Mouse (Mus musculus): ENCODE results near the gene Mcf2l. TPM values are rescaled to one million over a fixed set of nuclear protein-coding genes. Genes with fewer than 3 reads are reported as not detected.

The Mcf2l gene
- 0.69 TPM for polyA plus RNA-seq (2017; shearing (Covaris generic))

DNA sequence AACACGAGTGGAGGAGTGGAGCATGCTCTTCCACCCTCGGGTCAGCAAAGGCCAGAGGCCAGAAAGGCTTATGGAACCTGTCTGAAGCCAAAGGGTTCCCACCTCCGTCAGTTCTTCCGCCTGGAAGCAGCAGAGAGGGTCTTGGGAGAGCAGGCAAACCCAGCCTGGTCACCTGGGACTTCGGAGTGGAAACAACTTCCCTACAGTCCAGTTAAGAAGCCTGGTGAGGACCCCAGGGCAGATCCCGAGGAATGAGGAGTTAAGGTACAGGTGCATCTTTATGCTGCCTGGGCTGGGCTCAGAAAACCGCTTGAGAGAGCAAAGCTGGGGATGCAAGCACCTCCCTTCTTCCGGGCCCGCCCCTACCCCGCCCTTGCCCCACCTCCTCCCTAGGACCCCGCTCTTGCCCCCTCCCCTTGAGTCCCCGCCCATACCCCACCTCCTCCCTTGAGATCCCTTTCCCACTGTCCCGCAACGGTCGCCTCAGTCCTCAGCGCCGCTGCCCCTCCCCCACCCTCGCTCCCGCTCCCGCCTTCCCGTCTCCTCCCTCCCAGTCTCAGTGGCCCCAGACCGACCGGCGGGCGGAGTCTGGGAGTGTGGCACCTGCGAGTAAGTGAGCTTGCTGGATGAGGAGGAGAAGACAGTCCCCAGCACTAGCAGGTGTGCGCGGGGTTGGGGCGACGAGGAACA lies at the start of gene Mcf2l:
Gene Mcf2l, plus strand, starts transcription at position 450 of the 690 bp plus-strand sequence.

DNA sequence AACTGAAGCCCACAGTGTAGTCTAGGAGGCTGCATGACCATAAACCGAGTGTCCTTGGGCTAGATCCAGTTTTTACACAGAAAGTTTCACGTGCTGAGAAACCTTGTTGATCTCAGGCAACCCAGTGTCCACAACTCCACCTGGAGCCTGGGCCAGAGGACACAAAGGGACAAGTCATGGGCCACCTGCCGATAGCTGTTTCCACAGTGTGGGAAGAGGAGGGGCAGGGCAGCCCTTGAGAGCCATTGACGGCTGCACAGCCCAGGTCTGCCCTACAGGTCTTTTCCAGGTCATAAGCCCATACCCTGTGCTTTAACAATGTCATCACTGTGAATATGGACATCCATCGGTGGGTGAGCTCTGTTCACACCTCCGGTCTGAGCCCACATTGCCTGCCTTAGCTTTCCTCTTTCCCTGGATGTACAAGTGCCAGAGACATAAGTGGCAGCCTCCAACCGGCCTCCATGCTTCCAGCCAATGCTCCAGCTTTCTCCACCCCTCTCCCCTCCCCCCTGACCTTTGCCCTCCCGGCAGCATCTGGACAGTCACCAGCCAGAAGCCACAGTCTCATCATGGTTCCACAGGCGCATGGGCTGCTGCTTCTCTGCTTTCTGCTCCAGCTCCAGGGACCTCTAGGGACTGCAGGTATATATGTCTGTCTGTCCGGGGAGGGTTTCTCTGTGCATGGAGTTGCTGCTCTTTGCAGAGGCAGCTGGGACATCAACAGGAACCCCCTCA lies 152.1 kb downstream of the Mcf2l start, which contains the start of gene F7:
Gene F7, plus strand, starts transcription at position 548 of the 738 bp plus-strand sequence.

DNA sequence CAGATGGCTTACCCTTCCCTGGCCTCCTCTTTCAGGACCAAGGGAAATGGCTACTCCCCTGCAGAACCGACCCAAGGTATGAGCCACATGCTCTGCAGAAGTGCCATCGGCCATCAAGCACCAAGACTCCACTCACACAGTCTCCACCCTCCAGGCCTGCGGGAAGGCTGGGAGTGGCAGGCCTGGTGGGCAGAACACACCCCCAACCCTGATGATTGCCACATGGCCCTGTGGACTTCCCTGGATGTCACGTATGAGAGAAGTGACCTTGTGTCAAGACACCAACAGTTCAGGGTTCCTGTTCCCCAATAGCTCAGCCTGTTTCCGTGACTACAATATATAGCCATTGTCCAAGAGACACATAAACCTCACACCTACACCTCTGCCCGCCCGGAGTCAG lies 163.4 kb downstream of the Mcf2l start, which contains the start of gene F10:
Gene F10, plus strand, starts transcription at position 294 of the 400 bp plus-strand sequence.

GRCm38 (mm10) chr8:13060441-13061150 lies 187.0 kb downstream of the Mcf2l start, which contains the start of gene Proz:
TSS of gene Proz (plus strand) at chr8:13060914.

Other genes starting within 250 kb of the Mcf2l start
- gene Tubgcp3, start 201.6 kb upstream of the Mcf2l start, polyA plus RNA-seq (2017; shearing (Covaris generic)): 58.4 TPM
- gene Atp11a, start 116.8 kb upstream of the Mcf2l start, polyA plus RNA-seq (2017; shearing (Covaris generic)): 20.7 TPM
- not detected for gene F7, start 152.2 kb downstream of the Mcf2l start, polyA plus RNA-seq (2017; shearing (Covaris generic))
- 0.27 TPM for gene F10, start 163.5 kb downstream of the Mcf2l start, polyA plus RNA-seq (2017; shearing (Covaris generic))
- gene Proz, start 187.1 kb downstream of the Mcf2l start, polyA plus RNA-seq (2017; shearing (Covaris generic)): 2.3 TPM
- 42.6 TPM for gene Pcid2, start 231.7 kb downstream of the Mcf2l start, polyA plus RNA-seq (2017; shearing (Covaris generic))
- 22.8 TPM for gene Cul4a, start 231.8 kb downstream of the Mcf2l start, polyA plus RNA-seq (2017; shearing (Covaris generic))

Data from effector memory CD4-positive, alpha-beta T cell, adult 7 months (primary cell).